Mouse (Mus musculus) myocyte (in vitro differentiated cells): Measurements from ENCODE around the gene Ebna1bp2. TPM values are rescaled to one million over a fixed set of nuclear protein-coding genes. Genes with fewer than 3 reads are reported as not detected.
A peak's percentile ranks its signal among the peaks of the same experiment; 100 is the strongest.

Experiments used
- H3K27me3 ChIP-seq: one replicate; pipeline ENCODE4 v1.6.1; 2011; ENCODE audit not compliant: control insufficient read depth, insufficient read depth, insufficient read length
- H3K36me3 ChIP-seq: one replicate; pipeline ENCODE4 v1.6.1; 2011; ENCODE audit not compliant: control insufficient read depth, insufficient read depth
- H3K4me2 ChIP-seq: one replicate; pipeline ENCODE4 v1.6.1; 2011; ENCODE audit warnings: low read depth, control low read depth
- H3K4me3 ChIP-seq: one replicate; pipeline ENCODE4 v1.5.1; 2011; ENCODE audit warnings: mild to moderate bottlenecking, control low read depth, moderate library complexity
- H3K79me2 ChIP-seq: one replicate; pipeline ENCODE4 v1.6.1; 2011; ENCODE audit not compliant: control insufficient read depth, insufficient read depth
- H3ac ChIP-seq: one replicate; pipeline ENCODE4 v1.6.1; 2011; ENCODE audit not compliant: control insufficient read depth, insufficient read length
- CEBPB ChIP-seq: IDR thresholded peaks from 2 replicates; pipeline ENCODE4 v1.6.1; 2011; ENCODE audit warnings: mild to moderate bottlenecking, moderate library complexity; ENCODE audit not compliant: poor library complexity, insufficient read depth, severe bottlenecking
- E2F4 ChIP-seq: IDR thresholded peaks from one replicate; pipeline ENCODE4 v1.6.1; 2011; ENCODE audit warnings: mild to moderate bottlenecking, control low read depth, moderate library complexity; ENCODE audit not compliant: insufficient read depth
- MAX ChIP-seq: IDR thresholded peaks from one replicate; pipeline ENCODE4 v1.6.1; 2011; ENCODE audit warnings: low read depth, mild to moderate bottlenecking, control low read depth
- MYOD1 ChIP-seq, 3 experiments: IDR thresholded peaks; one replicate each; pipeline ENCODE4 v1.6.1; 2011; ENCODE audit warnings: control low read depth in 2 of 3, low read depth in 2 of 3, mild to moderate bottlenecking in 2 of 3, moderate library complexity in 1 of 3; ENCODE audit not compliant: insufficient read length in 2 of 3, control insufficient read depth in 1 of 3
- MYOG ChIP-seq, 3 experiments: IDR thresholded peaks; one replicate each; pipeline ENCODE4 v1.6.1; 2011; ENCODE audit warnings: control low read depth in 2 of 3, low read depth in 2 of 3, mild to moderate bottlenecking in 2 of 3; ENCODE audit not compliant: insufficient read length in 2 of 3, control insufficient read depth in 1 of 3, insufficient read depth in 1 of 3
- POLR2A ChIP-seq: IDR thresholded peaks from one replicate; pipeline ENCODE4 v1.6.1; 2011; ENCODE audit warnings: low read depth, mild to moderate bottlenecking, control low read depth, moderate library complexity; ENCODE audit not compliant: insufficient read length
- POLR2AphosphoS2 ChIP-seq: IDR thresholded peaks from one replicate; pipeline ENCODE4 v1.6.1; 2011; ENCODE audit warnings: low read depth, control low read depth; ENCODE audit not compliant: insufficient read length
- REST ChIP-seq: IDR thresholded peaks from one replicate; pipeline ENCODE4 v1.6.1; 2011; ENCODE audit warnings: mild to moderate bottlenecking, control low read depth, moderate library complexity; ENCODE audit not compliant: insufficient read depth, insufficient read length
- SRF ChIP-seq: IDR thresholded peaks from one replicate; pipeline ENCODE4 v1.6.1; 2011; ENCODE audit warnings: low read depth; ENCODE audit not compliant: control insufficient read depth, insufficient read length
- TCF12 ChIP-seq: IDR thresholded peaks from one replicate; pipeline ENCODE4 v1.6.1; 2011; ENCODE audit warnings: mild to moderate bottlenecking, control low read depth; ENCODE audit not compliant: poor library complexity, insufficient read depth, severe bottlenecking
- TCF3 ChIP-seq: IDR thresholded peaks from one replicate; pipeline ENCODE4 v1.6.1; 2011; ENCODE audit warnings: low read depth, control low read depth; ENCODE audit not compliant: insufficient read length
- USF1 ChIP-seq: IDR thresholded peaks from one replicate; pipeline ENCODE4 v1.6.1; 2011; ENCODE audit warnings: low read depth, mild to moderate bottlenecking, control low read depth, moderate library complexity
- polyA plus RNA-seq: library from polyadenylated mRNA; unstranded; fragments of >200 nt; fragmentation: generic; extraction: Trizol; gene quantifications from one replicate; pipeline ENCODE4 v1.2.1, GENCODE M21; 2012; ENCODE audit warnings: missing spikeins

Gene Ebna1bp2
- polyA plus RNA-seq = 71.7 TPM

- no peaks in the 10 kb centered on the region for H3K36me3 ChIP-seq
- no peaks in the 10 kb centered on the region for H3K27me3 ChIP-seq
- TF ChIP-seq MYOD1 (IDR thresholded peaks at IDR 0.05; ENCODE audit: control insufficient read depth in 1 of 3, insufficient read length in 2 of 3, low read depth in 2 of 3) (no peak), E2F4 (no peak), SRF (no peak), REST (no peak), TCF12 (no peak), MYOG (IDR thresholded peaks at IDR 0.05; ENCODE audit: control insufficient read depth in 1 of 3, insufficient read depth in 1 of 3, insufficient read length in 2 of 3, low read depth in 2 of 3) (no peak), MAX (peak; percentile 61), CEBPB (0 out of 2 replicates have a peak, but pooled peaks have one; percentile 16), POLR2A (peak; percentile 79), USF1 (peak; percentile 67), POLR2AphosphoS2 (peak; percentile 70), TCF3 (no peak)
- peaks cover 15% of the 10 kb centered on the region for H3K79me2 ChIP-seq
- H3ac ChIP-seq = peak within 1 kb of the TSS; percentile 15
- H3K4me2 ChIP-seq = peak within 1 kb of the TSS; percentile 81
- peak within 1 kb of the TSS; percentile 73 for H3K4me3 ChIP-seq
These were observed at the start of gene Ebna1bp2, which contains the start of gene Cfap57 for GRCm38 (mm10) chr4:118620279-118620966. TSS of gene Ebna1bp2 (plus strand) at chr4:118620799. TSS of gene Cfap57 (minus strand) at chr4:118620777.

- Histone ChIP-seq H3K4me2 (no peak overlapping the region), H3K27me3 (peaks cover 59% of the 10 kb centered on the region), H3K4me3 (no peak overlapping the region), H3K36me3 (no peaks in the 10 kb centered on the region), H3K79me2 (no peaks in the 10 kb centered on the region), H3ac (no peak overlapping the region)
- TF ChIP-seq REST = no peak
- TF ChIP-seq SRF = no peak
- no peak for TF ChIP-seq MYOD1 (IDR thresholded peaks at IDR 0.05; ENCODE audit: control insufficient read depth in 1 of 3, insufficient read length in 2 of 3, low read depth in 2 of 3)
- no peak for TF ChIP-seq TCF12
- TF ChIP-seq CEBPB = no peak
- no peak for TF ChIP-seq POLR2A
- no peak for TF ChIP-seq E2F4
- TF ChIP-seq POLR2AphosphoS2 = no peak
- TF ChIP-seq USF1 = no peak
- TF ChIP-seq MYOG (IDR thresholded peaks at IDR 0.05; ENCODE audit: control insufficient read depth in 1 of 3, insufficient read depth in 1 of 3, insufficient read length in 2 of 3, low read depth in 2 of 3) = no peak
- TF ChIP-seq MAX = no peak
- TF ChIP-seq TCF3 = no peak
These were observed 49.2 kb upstream of the Ebna1bp2 start for GRCm38 (mm10) chr4:118571441-118571840.

- no peak for TF ChIP-seq POLR2AphosphoS2
- no peak for TF ChIP-seq CEBPB
- no peak for TF ChIP-seq SRF
- no peak for TF ChIP-seq MAX
- no peak for TF ChIP-seq USF1
- TF ChIP-seq MYOG (IDR thresholded peaks at IDR 0.05; ENCODE audit: control insufficient read depth in 1 of 3, insufficient read depth in 1 of 3, insufficient read length in 2 of 3, low read depth in 2 of 3) = no peak
- no peak for TF ChIP-seq MYOD1 (IDR thresholded peaks at IDR 0.05; ENCODE audit: control insufficient read depth in 1 of 3, insufficient read length in 2 of 3, low read depth in 2 of 3)
- no peak for TF ChIP-seq E2F4
- no peak for TF ChIP-seq TCF12
- no peak for TF ChIP-seq TCF3
- TF ChIP-seq POLR2A = no peak
- H3K36me3 ChIP-seq = no peaks in the 10 kb centered on the region
These were observed 44.5 kb upstream of the Ebna1bp2 start for GRCm38 (mm10) chr4:118576097-118576496.

GRCm38 (mm10) chr4:118579313-118579712 is 41.3 kb upstream of the Ebna1bp2 start:
- Histone ChIP-seq H3K79me2 (no peaks in the 10 kb centered on the region), H3K4me3 (no peak overlapping the region), H3K4me2 (no peak overlapping the region), H3ac (no peak overlapping the region), H3K27me3 (peaks cover 63% of the 10 kb centered on the region), H3K36me3 (no peaks in the 10 kb centered on the region)
- no peak for TF ChIP-seq CEBPB
- no peak for TF ChIP-seq REST
- TF ChIP-seq SRF = no peak
- no peak for TF ChIP-seq MAX

More at GRCm38 (mm10) chr4:118576097-118576496, 44.5 kb upstream of the Ebna1bp2 start:
- H3K79me2 ChIP-seq = no peaks in the 10 kb centered on the region
- H3K4me3 ChIP-seq = no peak overlapping the region
- H3K27me3 ChIP-seq = peaks cover 60% of the 10 kb centered on the region
- no peak overlapping the region for H3ac ChIP-seq
- no peak overlapping the region for H3K4me2 ChIP-seq

- TF ChIP-seq SRF (no peak), REST (no peak), CEBPB (no peak), MYOG (IDR thresholded peaks at IDR 0.05; ENCODE audit: control insufficient read depth in 1 of 3, insufficient read depth in 1 of 3, insufficient read length in 2 of 3, low read depth in 2 of 3) (no peak), TCF3 (no peak), MAX (no peak), TCF12 (no peak), E2F4 (no peak), POLR2AphosphoS2 (no peak), MYOD1 (IDR thresholded peaks at IDR 0.05; ENCODE audit: control insufficient read depth in 1 of 3, insufficient read length in 2 of 3, low read depth in 2 of 3) (no peak), POLR2A (no peak), USF1 (no peak)
- Histone ChIP-seq H3K36me3 (no peaks in the 10 kb centered on the region), H3K27me3 (peaks cover 68% of the 10 kb centered on the region), H3ac (no peak overlapping the region), H3K4me2 (no peak overlapping the region), H3K4me3 (no peak overlapping the region), H3K79me2 (no peaks in the 10 kb centered on the region)
These were observed 39.1 kb upstream of the Ebna1bp2 start for GRCm38 (mm10) chr4:118581508-118581907.
